Mouse (Mus musculus): Measurements from ENCODE around the gene Batf3.

DNA sequence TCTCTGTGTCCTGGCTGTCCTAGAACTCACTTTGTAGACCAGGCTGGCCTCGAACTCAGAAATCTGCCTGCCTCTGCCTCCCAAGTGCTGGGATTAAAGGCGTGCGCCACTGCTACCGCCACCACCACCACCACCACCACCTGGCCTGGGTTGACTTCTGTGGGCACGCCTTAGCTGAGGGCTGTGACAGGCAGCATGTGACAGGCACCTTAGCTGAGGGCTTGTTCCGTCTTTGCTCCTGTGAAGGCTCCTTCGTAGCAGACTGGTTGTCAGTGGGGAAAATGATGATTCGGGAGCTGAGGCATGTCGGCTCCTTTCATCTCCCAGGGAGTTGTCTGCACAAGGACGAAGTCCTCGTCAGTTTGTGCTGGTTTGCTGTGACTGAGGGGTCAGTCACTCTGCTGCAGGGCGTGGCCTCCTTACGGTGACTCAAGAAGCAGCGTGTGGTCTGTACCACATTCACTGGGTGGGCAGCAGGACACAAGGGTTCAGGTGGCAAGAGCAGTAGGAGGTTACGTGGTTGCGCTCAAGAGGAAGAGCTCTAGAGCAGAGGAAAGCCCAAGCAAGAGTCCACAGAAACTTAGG is 25.2 kb upstream of the Batf3 start:
- TF ChIP-seq POLR2A (IDR thresholded peaks at IDR 0.05; ENCODE audit: insufficient read depth, low read length) (no peak), CTCF (IDR thresholded peaks at IDR 0.05; ENCODE audit: low read depth, low read length) (no peak)

All from ES-Bruce4 (cell line).